Mouse (Mus musculus) cerebellum, adult 2 months (tissue): ENCODE results near the gene Pank1. TPM values are rescaled to one million over a fixed set of nuclear protein-coding genes. Genes with fewer than 3 reads are reported as not detected.

Experiments
- DNase-seq, 2 experiments: peaks; one replicate each; pipeline ENCODE4 v3.0.0; 2021
- H3K27ac ChIP-seq: fragments of 200-500 bp; 2 replicates; pipeline ENCODE4 v1.5.1; 2012; ENCODE audit warnings: low read length, control low read depth, inconsistent platforms; ENCODE audit not compliant: insufficient read depth
- H3K27me3 ChIP-seq: fragments of 200-500 bp; 2 replicates; pipeline ENCODE4 v1.6.1; 2012; ENCODE audit warnings: inconsistent platforms, mild to moderate bottlenecking, low read length, moderate library complexity; ENCODE audit not compliant: control insufficient read depth, insufficient read depth
- H3K4me1 ChIP-seq: fragments of 200-500 bp; 2 replicates; pipeline ENCODE4 v1.6.1; 2011; ENCODE audit warnings: low read length; ENCODE audit not compliant: control insufficient read depth, insufficient read depth
- H3K4me3 ChIP-seq: fragments of 200-500 bp; replicated peaks from 2 replicates; pipeline ENCODE3; 2011; ENCODE audit warnings: mild to moderate bottlenecking, low read depth, low read length, control low read depth; ENCODE audit not compliant: insufficient read depth
- CTCF ChIP-seq: fragments of 200-500 bp; IDR thresholded peaks from 2 replicates; pipeline ENCODE4 v1.5.1; 2011; ENCODE audit warnings: low read depth, mild to moderate bottlenecking, control low read depth, low read length, moderate library complexity, borderline replicate concordance; ENCODE audit not compliant: insufficient read depth
- POLR2A ChIP-seq: fragments of 200-500 bp; IDR thresholded peaks from 2 replicates; pipeline ENCODE4 v1.6.1; 2011; ENCODE audit warnings: low read length, control low read depth, borderline replicate concordance; ENCODE audit not compliant: insufficient read depth
- WGBS: fragments of 180-500 bp; shearing (Covaris S2); methylation state at CpG from one replicate; pipeline ENCODE4 v1.1.7; 2018; 5-methylcytosine and 5-hydroxymethylcytosine counted together
- polyA plus RNA-seq: library from polyadenylated mRNA; depleted of rRNA; stranded (reverse); fragments of >200 nt; gene quantifications from 2 replicates; pipeline ENCODE4 v1.2.3, GENCODE M21; 2012

Pank1 gene
- polyA plus RNA-seq, 1 experiment, result 6.9 TPM

GRCm38 (mm10) chr19:34847103-34847502, 32.2 kb downstream of the Pank1 start:
- WGBS, result 85% methylated on average over 3 of the region's 3 CpGs

GRCm38 (mm10) chr19:34846508-34847038, 32.7 kb downstream of the Pank1 start:
- DNase-seq, result no peak
- H3K4me1 ChIP-seq, result no peaks in the 10 kb centered on the region; the same call in 1 of the 2 replicates
- no peaks in the 10 kb centered on the region for H3K27me3 ChIP-seq
- no peak overlapping the region for H3K4me3 ChIP-seq
- WGBS, result 57% methylated on average over 12 of the region's 12 CpGs
- TF ChIP-seq CTCF, result no peak
- no peak for TF ChIP-seq POLR2A
- no peak overlapping the region for H3K27ac ChIP-seq

More at GRCm38 (mm10) chr19:34847103-34847502, 32.2 kb downstream of the Pank1 start:
- H3K27me3 ChIP-seq, result no peaks in the 10 kb centered on the region
- DNase-seq, result no peak
- TF ChIP-seq POLR2A (no peak), CTCF (no peak)
- H3K27ac ChIP-seq, result no peak overlapping the region
- H3K4me1 ChIP-seq, result no peaks in the 10 kb centered on the region; the same call in 1 of the 2 replicates
- H3K4me3 ChIP-seq, result no peak overlapping the region

- Histone ChIP-seq H3K4me1 (no peaks in the 10 kb centered on the region; the same call in 1 of the 2 replicates), H3K4me3 (no peak overlapping the region), H3K27me3 (no peaks in the 10 kb centered on the region), H3K27ac (no peak overlapping the region)
- WGBS, result 67% methylated on average over 7 of the region's 7 CpGs
- no peak for DNase-seq
- TF ChIP-seq CTCF (no peak), POLR2A (no peak)
Measured at GRCm38 (mm10) chr19:34846005-34846404, 33.2 kb downstream of the Pank1 start.

- TF ChIP-seq CTCF, result no peak
- no peak for TF ChIP-seq POLR2A
- DNase-seq, result no peak
- Histone ChIP-seq H3K4me3 (no peak overlapping the region), H3K4me1 (no peaks in the 10 kb centered on the region; the same call in 1 of the 2 replicates), H3K27ac (no peak overlapping the region), H3K27me3 (no peaks in the 10 kb centered on the region)
- WGBS, result 95% methylated on average over 8 of the region's 8 CpGs
Measured at GRCm38 (mm10) chr19:34845331-34845730, 33.9 kb downstream of the Pank1 start.

- 94% methylated on average over 5 of the region's 5 CpGs for WGBS
- TF ChIP-seq CTCF, result no peak
- TF ChIP-seq POLR2A, result no peak
- no peak for DNase-seq
- no peaks in the 10 kb centered on the region for H3K27me3 ChIP-seq
- no peak overlapping the region for H3K4me3 ChIP-seq
- H3K27ac ChIP-seq, result no peak overlapping the region
- no peaks in the 10 kb centered on the region; the same call in 1 of the 2 replicates for H3K4me1 ChIP-seq
Measured at GRCm38 (mm10) chr19:34844760-34845159, 34.5 kb downstream of the Pank1 start.

GRCm38 (mm10) chr19:34844047-34844446, 35.2 kb downstream of the Pank1 start:
- H3K4me3 ChIP-seq, result no peak overlapping the region
- no peak overlapping the region for H3K27ac ChIP-seq
- TF ChIP-seq CTCF (no peak), POLR2A (no peak)
- H3K4me1 ChIP-seq, result no peaks in the 10 kb centered on the region; the same call in 1 of the 2 replicates
- 22% methylated on average over 9 of the region's 9 CpGs for WGBS
- no peaks in the 10 kb centered on the region for H3K27me3 ChIP-seq
- DNase-seq, result no peak

- no peak overlapping the region for H3K4me3 ChIP-seq
- DNase-seq, result no peak
- H3K27ac ChIP-seq, result no peak overlapping the region
- no peaks in the 10 kb centered on the region for H3K27me3 ChIP-seq
- 64% methylated on average over 9 of the region's 9 CpGs for WGBS
- no peaks in the 10 kb centered on the region; the same call in 1 of the 2 replicates for H3K4me1 ChIP-seq
- TF ChIP-seq CTCF (no peak), POLR2A (no peak)
Measured at GRCm38 (mm10) chr19:34841719-34842506, 37.3 kb downstream of the Pank1 start.

- Histone ChIP-seq H3K27me3 (no peaks in the 10 kb centered on the region), H3K4me1 (no peaks in the 10 kb centered on the region; the same call in 1 of the 2 replicates), H3K27ac (no peak overlapping the region), H3K4me3 (no peak overlapping the region)
- DNase-seq, result no peak
- WGBS, result 97% methylated on average over 9 of the region's 9 CpGs
- TF ChIP-seq POLR2A, result no peak
- TF ChIP-seq CTCF, result no peak
Measured at GRCm38 (mm10) chr19:34838624-34839023, 40.6 kb downstream of the Pank1 start.
